Mouse (Mus musculus): ENCODE measurements around the gene Ankle1.

Gene Ankle1

DNA sequence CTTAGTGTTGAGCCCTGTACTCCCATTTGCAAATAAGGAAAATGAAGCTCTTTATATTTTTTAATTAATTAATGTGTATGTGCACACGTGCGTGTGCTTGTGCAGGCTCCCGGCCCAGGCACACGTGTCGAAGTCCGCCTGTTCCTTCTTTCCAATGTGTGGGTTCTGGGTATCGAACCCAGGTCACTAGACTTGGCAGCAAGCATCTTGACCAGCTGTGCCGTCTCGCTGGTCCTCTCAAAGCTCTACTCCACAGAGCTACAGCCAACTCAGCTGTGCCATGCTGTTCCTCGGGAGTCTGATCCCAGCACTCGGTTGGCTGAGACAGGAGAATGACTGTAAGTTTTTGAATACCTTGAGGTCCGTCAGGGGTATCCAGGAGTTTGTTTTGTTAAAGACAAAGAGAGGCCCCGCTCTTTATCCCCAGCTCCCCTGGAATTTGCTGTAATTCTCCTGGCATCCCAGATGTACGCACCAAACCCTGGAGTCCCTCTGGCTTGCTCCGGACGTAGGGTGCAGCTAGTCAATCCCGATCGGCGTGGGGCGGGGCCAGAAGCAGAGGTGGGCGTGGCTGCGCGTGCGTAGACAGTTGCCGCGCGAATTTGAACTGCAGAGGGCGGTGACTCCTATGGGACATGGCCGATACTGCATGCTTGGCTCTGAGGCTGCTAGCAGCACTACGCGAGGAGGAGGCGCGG, at the start of gene Ankle1:
Gene Ankle1, plus strand, starts transcription at position 610 of the 698 bp plus-strand sequence.
- DNase-seq (ENCODE audit: extremely low spot score, low spot score): peak; percentile 96

GRCm38 (mm10) chr8:71358026-71358425, 47.8 kb upstream of the Ankle1 start:
- no peak for DNase-seq (ENCODE audit: extremely low spot score, low spot score)

DNA sequence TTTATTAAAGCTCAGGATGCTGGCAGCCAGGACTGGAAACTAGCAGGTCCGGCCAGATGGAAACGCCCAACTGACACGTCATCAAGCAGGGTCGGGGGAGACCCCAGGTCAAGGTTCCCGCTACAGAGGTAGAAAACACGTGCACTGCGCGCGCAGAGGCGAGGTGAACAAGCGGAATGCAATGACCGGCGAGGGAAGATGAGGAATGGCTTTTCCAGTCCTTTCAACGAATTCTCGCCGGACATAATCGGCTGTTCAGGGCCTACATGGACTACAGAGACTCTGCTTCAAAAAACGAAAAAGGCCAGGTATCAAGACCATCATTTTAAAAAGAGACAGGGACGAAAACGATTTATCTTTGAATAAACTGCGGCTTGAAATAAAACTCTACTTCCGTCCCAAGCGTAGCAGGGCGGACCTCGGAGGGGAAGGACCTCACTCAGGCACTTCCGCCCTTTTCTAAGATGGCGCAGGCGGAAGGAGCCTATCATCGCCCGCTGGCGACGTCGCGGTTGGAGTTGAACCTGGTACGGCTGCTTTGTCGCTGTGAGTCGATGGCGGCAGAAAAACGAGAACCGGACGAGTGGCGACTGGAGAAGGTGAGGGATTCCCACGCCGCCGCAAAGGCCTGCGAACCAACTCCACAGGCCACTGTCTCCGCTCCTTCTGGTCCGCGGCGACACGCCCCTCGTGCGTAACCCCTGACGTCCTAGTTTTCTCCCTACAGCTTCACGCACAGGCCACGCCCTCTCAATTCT, 38.9 kb upstream of the Ankle1 start, which contains the start of gene Use1:
Gene Use1, plus strand, starts transcription at position 78 of the 758 bp plus-strand sequence.
- peak; percentile 89 for DNase-seq (ENCODE audit: extremely low spot score, low spot score)

DNA sequence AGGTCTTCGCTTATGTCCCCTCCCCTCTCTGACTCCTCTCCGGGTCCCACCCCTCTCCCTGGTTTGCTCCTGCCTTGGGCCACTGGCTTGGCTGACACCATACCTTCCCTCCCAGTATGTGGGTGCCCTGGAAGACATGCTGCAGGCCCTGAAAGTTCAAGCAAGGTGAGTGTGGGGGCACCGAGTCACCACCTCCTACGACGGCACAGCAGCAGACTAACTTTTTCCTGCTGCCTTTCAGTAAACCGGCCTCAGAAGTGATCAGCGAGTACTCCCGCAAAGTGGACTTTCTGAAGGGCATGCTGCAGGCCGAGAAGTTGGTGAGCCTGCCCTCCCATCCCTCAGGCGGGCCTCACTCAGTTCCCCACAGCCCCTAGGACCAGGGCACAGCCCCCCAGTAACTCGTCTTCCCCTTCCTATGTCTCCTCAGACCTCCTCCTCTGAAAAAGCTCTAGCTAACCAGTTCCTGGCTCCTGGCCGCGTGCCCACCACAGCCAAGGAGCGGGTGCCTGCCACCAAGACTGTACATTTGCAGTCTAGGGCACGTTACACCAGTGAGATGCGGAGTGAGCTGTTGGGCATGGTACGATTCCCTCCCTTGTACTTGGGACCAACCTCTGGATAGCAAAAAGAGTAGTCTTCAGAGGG, 38.2 kb upstream of the Ankle1 start:
- no peak for DNase-seq (ENCODE audit: extremely low spot score, low spot score)

- DNase-seq (ENCODE audit: extremely low spot score, low spot score): no peak
These were observed 37.4 kb upstream of the Ankle1 start for GRCm38 (mm10) chr8:71368366-71368765.

DNA sequence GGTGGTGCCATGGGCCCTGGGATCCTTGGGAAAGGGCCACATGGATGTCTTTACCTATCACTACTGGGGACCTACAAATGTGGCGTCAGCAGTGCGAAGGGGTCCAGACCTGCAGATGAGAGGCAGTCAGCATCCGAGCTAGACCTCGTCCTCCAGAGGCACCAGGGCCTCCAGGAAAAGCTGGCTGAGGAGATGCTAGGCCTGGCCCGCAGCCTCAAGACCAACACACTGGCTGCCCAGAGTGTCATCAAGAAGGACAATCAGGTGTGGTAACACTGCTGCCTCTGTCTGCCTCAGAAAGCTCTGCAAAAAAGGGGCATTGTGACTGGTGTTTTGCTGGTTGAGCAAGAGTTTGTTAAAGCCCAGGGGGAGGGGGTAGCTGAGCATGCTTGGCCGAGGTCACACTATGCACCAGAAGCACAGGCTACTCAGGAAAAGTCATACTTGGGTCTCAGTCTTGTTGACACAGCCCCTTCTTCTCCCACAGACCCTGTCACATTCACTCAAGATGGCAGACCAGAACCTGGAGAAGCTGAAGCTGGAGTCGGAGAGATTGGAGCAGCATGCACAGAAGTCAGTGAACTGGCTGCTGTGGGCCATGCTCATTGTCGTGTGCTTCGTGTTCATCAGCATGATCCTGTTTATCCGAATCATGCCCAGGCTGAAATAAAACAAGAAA, 36.6 kb upstream of the Ankle1 start:
- no peak for DNase-seq (ENCODE audit: extremely low spot score, low spot score)

- DNase-seq (ENCODE audit: extremely low spot score, low spot score): no peak
These were observed 35.0 kb upstream of the Ankle1 start for GRCm38 (mm10) chr8:71370711-71371235.

DNA sequence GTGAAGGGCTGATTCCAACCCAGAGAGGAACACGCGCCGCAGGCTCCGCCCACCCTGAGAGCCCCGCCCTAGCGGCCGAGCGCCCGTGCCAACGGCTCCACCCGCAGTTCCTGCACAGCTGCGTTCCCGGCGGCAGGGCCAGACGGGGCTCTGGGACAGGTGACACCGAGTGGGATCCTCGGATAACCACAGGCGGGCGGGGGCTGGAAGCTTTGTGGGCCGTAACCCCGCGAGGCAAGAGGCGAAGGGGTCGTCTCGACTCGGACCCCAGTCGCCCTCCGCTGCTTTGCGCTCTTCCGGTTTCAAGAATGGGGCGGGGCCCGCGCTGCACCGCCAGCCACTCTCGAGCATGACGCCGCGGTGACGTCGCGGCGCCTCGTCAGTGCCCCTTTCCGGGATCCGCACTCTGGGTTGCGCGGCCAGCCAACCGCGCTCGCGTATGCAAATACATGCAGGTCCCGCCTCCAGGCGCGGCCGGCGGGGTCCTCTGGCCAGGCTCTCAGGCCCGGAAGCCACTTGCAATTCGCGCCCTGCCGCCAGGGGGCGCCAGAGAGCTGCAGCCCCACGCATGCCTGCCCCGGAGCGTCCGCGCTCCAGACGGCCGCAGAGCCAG, 34.5 kb upstream of the Ankle1 start, which contains the start of gene Ocel1:
Gene Ocel1, plus strand, starts transcription at position 63 of the 613 bp plus-strand sequence.
- DNase-seq (ENCODE audit: extremely low spot score, low spot score): peak; percentile 96

DNA sequence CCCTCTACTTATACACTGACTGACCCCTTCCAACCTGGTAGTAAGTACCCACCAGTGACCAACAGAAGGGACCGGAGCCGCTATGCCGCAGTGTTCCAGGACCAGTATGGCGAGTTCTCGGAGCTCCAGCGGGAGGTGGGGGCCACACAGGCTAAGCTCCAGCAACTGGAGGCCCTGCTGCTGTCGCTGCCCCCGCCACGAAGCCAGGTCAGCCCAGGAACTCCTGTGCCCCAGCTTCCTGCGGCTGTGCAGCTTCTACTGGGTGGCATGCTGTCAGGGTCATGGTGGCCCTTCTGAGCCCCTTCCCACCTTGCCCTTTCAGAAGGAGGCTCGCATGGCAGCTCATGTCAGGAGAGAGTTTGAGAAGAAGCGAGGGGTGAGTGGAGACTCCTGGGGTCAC, 33.4 kb upstream of the Ankle1 start:
- no peak for DNase-seq (ENCODE audit: extremely low spot score, low spot score)

- DNase-seq (ENCODE audit: extremely low spot score, low spot score): no peak
These were observed 32.8 kb upstream of the Ankle1 start for GRCm38 (mm10) chr8:71373000-71373399.

- no peak for DNase-seq (ENCODE audit: extremely low spot score, low spot score)
These were observed 31.1 kb upstream of the Ankle1 start for GRCm38 (mm10) chr8:71374616-71375206.

GRCm38 (mm10) chr8:71375581-71376422, 30.0 kb upstream of the Ankle1 start:
- DNase-seq (ENCODE audit: extremely low spot score, low spot score): peak; percentile 65

DNA sequence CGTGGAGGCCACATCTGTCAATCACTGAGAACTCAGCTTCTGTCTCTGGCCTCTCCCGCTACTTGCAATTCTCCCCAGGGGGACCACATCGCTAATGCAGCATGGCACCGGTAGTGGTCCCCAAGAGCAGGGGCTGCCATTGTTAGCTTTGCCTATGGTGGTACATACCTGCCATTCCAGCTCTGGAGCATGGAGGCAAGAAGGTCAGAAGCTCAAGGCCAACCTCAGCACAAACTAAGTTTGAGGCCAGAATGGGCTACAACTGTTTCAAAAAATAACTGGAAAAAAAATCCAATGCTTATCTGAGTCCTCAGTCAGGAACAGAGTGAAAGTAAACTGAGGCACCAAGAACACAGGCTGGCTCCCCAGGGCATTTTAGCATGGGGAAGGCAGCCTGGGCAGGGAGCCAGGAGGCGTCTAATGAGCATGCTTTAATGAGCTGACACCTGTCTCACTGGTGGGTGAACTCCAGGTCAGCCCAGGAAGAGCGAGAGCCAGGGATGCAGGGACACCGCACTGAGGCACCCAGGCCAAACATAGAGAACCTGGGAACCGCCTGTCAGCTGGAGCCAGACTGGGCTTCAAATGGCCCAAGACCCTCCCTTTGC, 29.3 kb upstream of the Ankle1 start:
- DNase-seq (ENCODE audit: extremely low spot score, low spot score): no peak

DNA sequence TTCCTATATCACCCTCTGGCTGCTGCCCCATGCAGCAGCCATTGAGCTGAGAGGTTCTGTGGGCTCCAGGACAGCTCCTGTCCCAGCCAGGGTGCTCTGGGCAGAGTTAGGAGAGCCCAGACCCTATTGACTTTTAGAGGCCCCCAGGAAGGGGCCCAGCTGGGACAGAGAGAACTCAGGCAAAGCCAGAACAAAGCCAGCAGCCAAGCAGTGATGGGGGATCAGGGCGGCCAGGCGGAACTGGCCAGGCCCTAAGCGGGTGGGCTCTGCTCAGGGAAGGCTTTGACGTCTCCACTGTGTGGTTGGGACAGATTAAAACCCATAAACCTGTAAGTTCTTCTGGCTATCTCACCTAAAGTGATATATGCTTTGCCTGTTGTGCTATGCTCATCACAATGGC, 26.8 kb upstream of the Ankle1 start:
- DNase-seq (ENCODE audit: extremely low spot score, low spot score): no peak

- peak; percentile 41 for DNase-seq (ENCODE audit: extremely low spot score, low spot score)
These were observed 26.2 kb upstream of the Ankle1 start for GRCm38 (mm10) chr8:71379512-71380075.

DNA sequence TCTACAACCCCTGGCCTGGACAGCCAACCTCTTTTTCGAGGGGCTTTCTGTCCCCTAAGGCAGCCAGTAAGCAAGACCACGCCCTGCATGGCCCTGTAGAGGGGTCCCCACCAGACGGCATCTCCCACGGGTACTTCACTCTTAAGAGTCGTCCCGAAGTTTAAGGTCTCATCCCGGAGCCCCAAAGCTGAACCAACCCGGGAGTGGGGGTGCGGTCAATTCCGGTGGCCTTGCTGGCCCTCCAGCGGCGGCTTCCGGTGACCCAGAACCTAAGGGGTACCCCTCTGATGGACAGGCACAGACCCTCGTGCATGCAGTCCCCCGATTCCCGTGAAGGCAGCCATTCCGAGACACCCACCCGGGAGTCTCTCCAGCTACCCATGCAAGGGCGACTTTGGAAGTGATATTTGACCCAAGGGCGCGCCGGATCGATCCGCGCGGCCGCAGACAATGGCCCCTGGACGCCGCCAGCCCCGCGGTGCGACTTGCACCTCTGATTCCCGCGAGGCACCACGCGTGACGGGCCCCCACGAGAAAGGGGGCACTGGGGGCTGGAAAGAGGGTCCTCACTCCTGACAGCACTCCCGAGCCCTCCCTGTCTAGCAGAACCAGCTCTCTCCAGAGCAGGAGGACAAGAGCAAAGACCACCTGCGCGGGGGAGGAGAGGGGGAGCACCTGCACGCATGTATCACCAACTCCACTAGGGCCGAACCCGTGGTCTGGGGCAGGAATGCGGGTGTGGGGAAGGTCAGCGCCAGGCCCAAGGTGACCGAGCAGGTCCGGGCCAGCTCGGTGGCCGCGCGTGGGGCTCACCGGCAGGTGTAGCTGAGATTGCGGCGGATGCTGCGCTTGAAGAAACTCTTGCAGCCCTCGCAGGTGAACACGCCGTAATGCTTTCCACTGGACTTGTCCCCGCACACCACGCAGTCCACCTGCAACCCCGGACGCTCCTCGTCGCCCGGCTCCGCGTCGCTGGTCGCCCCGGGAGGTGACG, 25.3 kb upstream of the Ankle1 start:
- peak; percentile 62 for DNase-seq (ENCODE audit: extremely low spot score, low spot score)

GRCm38 (mm10) chr8:71381421-71381970, 24.3 kb upstream of the Ankle1 start, which contains the start of gene Nr2f6:
Gene Nr2f6, minus strand, starts transcription at chr8:71381960.
- DNase-seq (ENCODE audit: extremely low spot score, low spot score): peak; percentile 85

All from neural tube, embryonic 10.5 days (tissue).